Mouse (Mus musculus): ENCODE data around the gene Gm20219. TPM values are rescaled to one million over a fixed set of nuclear protein-coding genes. Genes with fewer than 3 reads are reported as not detected.

Gm20219 gene
- polyA plus RNA-seq, 1 experiment from 2014 or later = 0.93 TPM

- ATAC-seq (replicated peaks; ENCODE audit: low FRiP score, low read depth) = no peak
- WGBS = 4% methylated on average over 60 of the region's 60 CpGs
- Histone ChIP-seq H3K4me3 (replicated peaks; ENCODE audit: low read depth, low read length) (peak overlapping the region; percentile 24; the same call in 1 of the 2 replicates), H3K27me3 (ENCODE audit: insufficient read depth, low read length) (peaks cover 28% of the 10 kb centered on the region), H3K9ac (ENCODE audit: low read depth, low read length) (no peak overlapping the region), H3K4me2 (ENCODE audit: low read length) (peak overlapping the region; percentile 37), H3K9me3 (replicated peaks; ENCODE audit: low read length) (no peaks in the 10 kb centered on the region), H3K36me3 (ENCODE audit: insufficient read depth, low read length) (no peaks in the 10 kb centered on the region), H3K27ac (no peak overlapping the region), H3K4me1 (replicated peaks; ENCODE audit: insufficient read depth, low read length) (peaks cover 28% of the 10 kb centered on the region; the same call in 1 of the 2 replicates)
- no peak for DNase-seq (ENCODE audit: low spot score)
- TF ChIP-seq CTCF (IDR thresholded peaks at IDR 0.05; ENCODE audit: low read depth) = no peak
Observed at GRCm38 (mm10) chr17:56510970-56511706, 43.0 kb downstream of the Gm20219 start.

GRCm38 (mm10) chr17:56510473-56510969 is 43.7 kb downstream of the Gm20219 start:
- Histone ChIP-seq H3K9me3 (replicated peaks; ENCODE audit: low read length) (no peaks in the 10 kb centered on the region), H3K4me2 (ENCODE audit: low read length) (no peak overlapping the region), H3K27ac (no peak overlapping the region), H3K9ac (ENCODE audit: low read depth, low read length) (no peak overlapping the region), H3K36me3 (ENCODE audit: insufficient read depth, low read length) (no peaks in the 10 kb centered on the region), H3K4me3 (replicated peaks; ENCODE audit: low read depth, low read length) (no peak overlapping the region), H3K27me3 (ENCODE audit: insufficient read depth, low read length) (peaks cover 28% of the 10 kb centered on the region), H3K4me1 (replicated peaks; ENCODE audit: insufficient read depth, low read length) (peaks cover 24% of the 10 kb centered on the region; the same call in 1 of the 2 replicates)
- no peak for DNase-seq (ENCODE audit: low spot score)
- ATAC-seq (replicated peaks; ENCODE audit: low FRiP score, low read depth) = no peak
- WGBS = 28% methylated on average over 27 of the region's 27 CpGs
- TF ChIP-seq CTCF (IDR thresholded peaks at IDR 0.05; ENCODE audit: low read depth) = no peak

- 7% methylated on average over 32 of the region's 37 CpGs for WGBS
- no peak for TF ChIP-seq CTCF (IDR thresholded peaks at IDR 0.05; ENCODE audit: low read depth)
- H3K4me1 ChIP-seq (replicated peaks; ENCODE audit: insufficient read depth, low read length) = peaks cover 20% of the 10 kb centered on the region; the same call in 1 of the 2 replicates
- DNase-seq (ENCODE audit: low spot score) (peak; percentile 50), ATAC-seq (replicated peaks; ENCODE audit: low FRiP score, low read depth) (no peak)
- H3K27ac ChIP-seq = no peak overlapping the region
- no peak overlapping the region for H3K9ac ChIP-seq (ENCODE audit: low read depth, low read length)
- no peaks in the 10 kb centered on the region for H3K9me3 ChIP-seq (replicated peaks; ENCODE audit: low read length)
- peak overlapping the region; percentile 21; the same call in 1 of the 2 replicates for H3K4me2 ChIP-seq (ENCODE audit: low read length)
- peaks cover 28% of the 10 kb centered on the region for H3K27me3 ChIP-seq (ENCODE audit: insufficient read depth, low read length)
- no peak overlapping the region for H3K4me3 ChIP-seq (replicated peaks; ENCODE audit: low read depth, low read length)
- no peaks in the 10 kb centered on the region for H3K36me3 ChIP-seq (ENCODE audit: insufficient read depth, low read length)
Observed at GRCm38 (mm10) chr17:56509707-56510472, 44.3 kb downstream of the Gm20219 start.

- ATAC-seq (replicated peaks; ENCODE audit: low FRiP score, low read depth) (no peak), DNase-seq (ENCODE audit: low spot score) (no peak)
- Histone ChIP-seq H3K4me1 (replicated peaks; ENCODE audit: insufficient read depth, low read length) (peaks cover 20% of the 10 kb centered on the region; the same call in 1 of the 2 replicates), H3K27me3 (ENCODE audit: insufficient read depth, low read length) (peaks cover 28% of the 10 kb centered on the region), H3K36me3 (ENCODE audit: insufficient read depth, low read length) (no peaks in the 10 kb centered on the region), H3K9ac (ENCODE audit: low read depth, low read length) (no peak overlapping the region), H3K27ac (no peak overlapping the region), H3K4me3 (replicated peaks; ENCODE audit: low read depth, low read length) (no peak overlapping the region), H3K9me3 (replicated peaks; ENCODE audit: low read length) (no peaks in the 10 kb centered on the region), H3K4me2 (ENCODE audit: low read length) (peak overlapping the region; percentile 21; the same call in 1 of the 2 replicates)
- no peak for TF ChIP-seq CTCF (IDR thresholded peaks at IDR 0.05; ENCODE audit: low read depth)
- 45% methylated on average over 10 of the region's 10 CpGs for WGBS
Observed at GRCm38 (mm10) chr17:56509021-56509640, 45.1 kb downstream of the Gm20219 start.

- peak overlapping the region; percentile 72 for H3K9ac ChIP-seq (ENCODE audit: low read depth, low read length)
- no peak for TF ChIP-seq CTCF (IDR thresholded peaks at IDR 0.05; ENCODE audit: low read depth)
- peak overlapping the region; percentile 43 for H3K4me3 ChIP-seq (replicated peaks; ENCODE audit: low read depth, low read length)
- H3K4me1 ChIP-seq (replicated peaks; ENCODE audit: insufficient read depth, low read length) = peaks cover 20% of the 10 kb centered on the region; the same call in 1 of the 2 replicates
- no peaks in the 10 kb centered on the region for H3K9me3 ChIP-seq (replicated peaks; ENCODE audit: low read length)
- peaks cover 25% of the 10 kb centered on the region for H3K27me3 ChIP-seq (ENCODE audit: insufficient read depth, low read length)
- ATAC-seq (replicated peaks; ENCODE audit: low FRiP score, low read depth) (peak; percentile 96), DNase-seq (ENCODE audit: low spot score) (peak; percentile 98)
- peak overlapping the region; percentile 77 for H3K4me2 ChIP-seq (ENCODE audit: low read length)
- H3K27ac ChIP-seq = peak overlapping the region; percentile 80
- 1% methylated on average over 42 of the region's 42 CpGs for WGBS
- H3K36me3 ChIP-seq (ENCODE audit: insufficient read depth, low read length) = no peaks in the 10 kb centered on the region
Observed at GRCm38 (mm10) chr17:56507161-56508068, 46.8 kb downstream of the Gm20219 start.
